Mouse (Mus musculus) Patski (cell line): ENCODE data around the gene Gm3238. TPM values are rescaled to one million over a fixed set of nuclear protein-coding genes. Genes with fewer than 3 reads are reported as not detected.
A peak's percentile ranks its signal among the peaks of the same experiment; 100 is the strongest.
"Not testable (repeated sequence)": the region's sequence is repeated elsewhere in the genome, so short reads cannot be mapped to it uniquely, and the experiment has no call there.

Experiments
- ATAC-seq: fragments of 100-300 bp; one replicate; pipeline ENCODE4 v1.8.0; 2021
- CTCF ChIA-PET: fragments of 350-600 bp; sonication (Branson Sonifier 250); formaldehyde crosslinking; loops from one replicate; lab custom pipeline; 2022; ENCODE audit warnings: inconsistent platforms; lab: Charles Lee
- POLR2A ChIA-PET: fragments of 350-600 bp; sonication (Branson Sonifier 250); formaldehyde crosslinking; loops from one replicate; lab custom pipeline; 2022; ENCODE audit warnings: antibody characterized with exemption, inconsistent platforms; lab: Charles Lee
- DNase-seq: peaks from one replicate; pipeline ENCODE4 v3.0.0-alpha.2; 2011; ENCODE audit warnings: low read depth, low spot score
- H3K27me3 ChIP-seq: fragments of 371-371 bp; one replicate; pipeline ENCODE4 v1.5.1; 2021
- CTCF ChIP-seq: fragments of 100-300 bp; IDR thresholded peaks from one replicate; pipeline ENCODE4 v1.5.1; 2021
- in situ Hi-C: fragments of 300-500 bp; cut with MboI; formaldehyde crosslinking; loops from 3 replicates; pipeline ENCODE4 v1.11.1; 2018; ENCODE audit warnings: low pct_unique_long_range_greater_than_20kb, mixed read lengths
- polyA plus RNA-seq: library from polyadenylated mRNA; unstranded; gene quantifications from one replicate; pipeline ENCODE4 v1.2.3, GENCODE M21; 2021

The Gm3238 gene
- polyA plus RNA-seq = not detected

DNA sequence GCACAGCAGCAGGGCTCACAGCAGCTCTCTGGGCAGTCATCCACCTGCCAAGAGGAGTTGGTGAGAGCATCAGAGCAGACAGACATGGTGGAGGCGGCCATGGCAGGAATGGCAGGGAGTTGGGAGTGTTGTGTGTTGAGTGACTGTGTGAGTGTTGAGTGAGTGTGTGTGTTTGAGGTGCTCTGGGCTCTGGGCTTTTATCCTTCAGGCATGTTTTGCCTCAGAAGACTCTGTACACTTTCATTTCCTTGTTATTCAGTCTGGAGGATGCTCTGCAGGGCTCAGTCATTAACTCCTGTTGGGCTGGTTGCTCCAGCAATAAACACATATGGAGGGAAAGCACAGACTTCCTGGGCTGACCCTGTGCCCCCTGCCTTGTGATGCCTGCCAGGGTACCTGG, at the start of gene Gm3238:
Gene Gm3238, minus strand, starts transcription at position 101 of the 400 bp plus-strand sequence.
- in situ Hi-C loops, H3K27me3 ChIP-seq, DNase-seq, ATAC-seq, POLR2A ChIA-PET, CTCF ChIA-PET: not testable (repeated sequence)

GRCm38 (mm10) chr10:77819203-77819602, 48.1 kb upstream of the Gm3238 start:
- in situ Hi-C loops = no loop called here
- TF ChIP-seq CTCF = no peak
- ChIA-PET POLR2A (no interaction called here), CTCF (no interaction called here)
- H3K27me3 ChIP-seq = peaks cover 28% of the 10 kb centered on the region
- no peak for ATAC-seq
- DNase-seq = no peak

DNA sequence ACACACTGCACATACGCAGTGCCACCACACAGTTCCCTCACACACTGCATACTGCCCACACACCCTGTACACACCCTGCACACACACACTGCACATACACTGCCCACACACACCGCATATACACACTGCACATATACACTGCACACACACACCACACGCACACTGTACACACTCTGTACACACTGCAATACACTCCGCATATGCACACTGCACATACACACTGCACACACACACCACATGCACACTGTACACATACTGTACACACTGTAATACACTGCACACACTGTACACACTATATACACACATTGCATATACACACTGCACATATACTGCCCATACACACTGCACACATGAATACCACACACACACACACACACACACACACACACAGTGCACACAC, 47.4 kb upstream of the Gm3238 start:
- CTCF ChIA-PET = no interaction called here
- DNase-seq = no peak
- in situ Hi-C loops = no loop called here

GRCm38 (mm10) chr10:77815514-77815913, 44.4 kb upstream of the Gm3238 start:
- in situ Hi-C loops = no loop called here
- peaks cover 27% of the 10 kb centered on the region for H3K27me3 ChIP-seq
- CTCF ChIA-PET = interaction anchor here (0.6 to 1.2 kb wide), 2 partner anchors 18 to 78 kb away, joined by 3 read pairs; no protein-coding TSS in a partner anchor
- ATAC-seq (no peak), DNase-seq (no peak)
- TF ChIP-seq CTCF = peak; percentile 68
- POLR2A ChIA-PET = no interaction called here

More for the DNA sequence above, 47.4 kb upstream of the Gm3238 start:
- TF ChIP-seq CTCF = no peak
- POLR2A ChIA-PET = no interaction called here
- peaks cover 29% of the 10 kb centered on the region for H3K27me3 ChIP-seq
- no peak for ATAC-seq

DNA sequence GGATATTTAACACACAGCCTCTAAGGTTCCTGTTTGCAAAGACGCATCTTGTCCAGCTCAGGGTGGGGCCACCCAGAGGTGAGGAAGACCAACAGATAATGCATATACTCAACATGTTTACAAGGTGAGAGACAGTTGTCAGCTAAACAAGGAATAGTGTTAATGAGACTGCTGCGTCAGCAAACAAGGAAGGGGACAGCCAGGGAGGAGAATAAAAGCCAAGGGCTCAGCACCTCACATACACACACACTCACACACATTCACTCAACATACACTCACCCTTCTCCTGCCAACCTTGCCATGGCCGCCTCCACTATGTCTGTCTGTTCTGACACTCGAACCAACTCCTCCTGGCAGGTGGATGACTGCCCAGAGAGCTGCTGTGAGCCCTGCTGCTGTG, 43.3 kb upstream of the Gm3238 start, which contains the start of gene Gm2696:
Gene Gm2696, plus strand, starts transcription at position 301 of the 400 bp plus-strand sequence.
- no peak for TF ChIP-seq CTCF
- ChIA-PET POLR2A (no interaction called here), CTCF (interaction anchor here (0.9 kb wide), 1 partner anchor 187 kb away, joined by 3 read pairs; no protein-coding TSS in a partner anchor)
- ATAC-seq (no peak), DNase-seq (no peak)
- H3K27me3 ChIP-seq = peaks cover 17% of the 10 kb centered on the region
- in situ Hi-C loops = no loop called here

DNA sequence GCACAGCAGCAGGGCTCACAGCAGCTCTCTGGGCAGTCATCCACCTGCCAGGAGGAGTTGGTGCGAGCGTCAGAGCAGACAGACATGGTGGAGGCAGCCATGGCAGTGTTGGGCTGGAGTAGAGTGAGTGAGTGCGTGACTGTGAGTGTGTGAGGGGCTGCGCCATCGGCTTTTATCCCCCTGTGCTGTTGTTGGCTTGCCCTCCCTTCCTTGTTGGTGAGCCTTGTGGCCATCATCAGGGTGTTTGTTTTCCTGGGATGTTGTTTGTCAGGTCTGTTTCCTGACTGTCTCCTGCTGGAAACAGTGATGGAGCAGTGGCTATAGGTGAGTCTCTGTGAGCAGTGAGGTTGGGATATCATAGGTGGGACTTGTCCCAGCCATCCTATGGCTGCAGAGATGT, 40.6 kb upstream of the Gm3238 start, which contains the start of gene Gm9507:
Gene Gm9507, minus strand, starts transcription at position 101 of the 400 bp plus-strand sequence.
- ATAC-seq = no peak
- in situ Hi-C loops = no loop called here
- POLR2A ChIA-PET = no interaction called here

GRCm38 (mm10) chr10:77804095-77804494, 33.0 kb upstream of the Gm3238 start:
- no peak for DNase-seq
- H3K27me3 ChIP-seq = peaks cover 18% of the 10 kb centered on the region
- CTCF ChIA-PET = no interaction called here
- POLR2A ChIA-PET = no interaction called here
- TF ChIP-seq CTCF = no peak
- in situ Hi-C loops = no loop called here
- no peak for ATAC-seq

More for the DNA sequence above, 40.6 kb upstream of the Gm3238 start, which contains the start of gene Gm9507:
- DNase-seq = no peak
- no peak for TF ChIP-seq CTCF
- peaks cover 17% of the 10 kb centered on the region for H3K27me3 ChIP-seq
- CTCF ChIA-PET = no interaction called here

DNA sequence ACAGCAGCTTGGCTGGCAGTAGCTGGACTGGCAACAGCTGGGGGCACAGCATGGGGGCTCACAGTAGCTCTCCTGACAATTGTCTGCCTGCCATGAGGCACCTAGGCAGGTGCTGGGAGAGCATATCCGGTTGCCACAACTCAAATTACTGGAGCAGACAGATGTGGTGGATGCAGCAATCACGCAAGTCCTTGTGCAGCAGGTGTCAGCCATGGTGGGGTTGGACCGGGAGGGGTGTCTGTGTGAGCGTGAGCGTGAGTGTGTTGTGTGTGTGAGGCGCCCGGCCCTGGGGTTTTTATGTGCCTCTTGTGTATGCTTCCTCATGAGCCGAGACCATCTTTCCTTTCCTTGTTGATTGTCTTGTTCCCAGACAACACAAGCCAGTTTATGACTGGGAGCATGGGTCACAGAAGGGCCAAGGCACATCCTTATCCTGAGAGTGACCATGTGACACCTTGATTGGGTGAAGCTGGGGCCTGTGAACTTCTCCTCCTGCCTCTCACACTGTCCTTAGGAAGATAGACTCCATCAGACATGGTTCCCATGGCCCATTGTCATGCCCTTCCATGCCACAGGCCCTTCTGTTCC, 27.9 kb upstream of the Gm3238 start, which contains the start of gene Gm19668:
Gene Gm19668, minus strand, starts transcription at position 213 of the 588 bp plus-strand sequence.
- no peak for DNase-seq
- no peak for TF ChIP-seq CTCF
- POLR2A ChIA-PET = no interaction called here
- H3K27me3 ChIP-seq = peaks cover 25% of the 10 kb centered on the region
- no peak for ATAC-seq
- CTCF ChIA-PET = no interaction called here
- in situ Hi-C loops = no loop called here

DNA sequence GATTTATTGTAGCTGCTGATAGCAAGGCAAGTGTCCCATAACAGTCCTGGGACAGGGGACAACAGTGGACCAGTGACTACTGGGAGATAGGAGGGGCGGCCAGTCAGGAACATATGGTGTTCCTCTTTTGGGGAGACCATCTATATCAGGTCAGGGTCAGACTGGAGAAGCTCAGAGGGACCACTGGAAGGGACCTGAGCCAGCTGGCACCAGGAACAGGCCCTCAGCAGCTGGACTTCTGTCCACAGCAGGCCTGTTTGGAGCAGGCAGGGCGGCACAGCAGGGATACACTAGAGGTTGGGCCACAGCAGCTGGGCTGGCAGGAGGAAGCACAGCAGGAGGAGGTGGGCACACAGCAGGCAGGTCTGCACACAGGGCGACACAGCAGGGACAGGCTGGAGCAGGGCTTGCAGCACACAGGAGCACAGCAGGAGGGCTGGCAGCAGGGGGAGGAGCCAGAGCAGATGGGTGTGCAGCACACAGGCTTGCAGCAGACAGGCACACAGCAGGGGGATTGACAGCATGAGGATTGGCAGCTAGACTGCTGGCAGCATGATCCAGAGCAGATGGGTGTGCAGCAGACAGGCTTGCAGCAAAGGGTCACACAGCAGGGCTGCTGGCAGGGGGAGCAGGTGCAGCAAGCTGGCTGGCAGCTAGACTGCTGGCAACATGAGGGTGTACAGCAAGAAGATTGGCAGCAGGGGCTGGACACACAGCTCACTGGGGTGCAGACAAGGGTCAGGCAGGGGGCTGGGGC, 27.2 kb upstream of the Gm3238 start:
- in situ Hi-C loops, POLR2A ChIA-PET, CTCF ChIA-PET, ATAC-seq, DNase-seq: not testable (repeated sequence)
- peaks cover 25% of the 10 kb centered on the region for H3K27me3 ChIP-seq

DNA sequence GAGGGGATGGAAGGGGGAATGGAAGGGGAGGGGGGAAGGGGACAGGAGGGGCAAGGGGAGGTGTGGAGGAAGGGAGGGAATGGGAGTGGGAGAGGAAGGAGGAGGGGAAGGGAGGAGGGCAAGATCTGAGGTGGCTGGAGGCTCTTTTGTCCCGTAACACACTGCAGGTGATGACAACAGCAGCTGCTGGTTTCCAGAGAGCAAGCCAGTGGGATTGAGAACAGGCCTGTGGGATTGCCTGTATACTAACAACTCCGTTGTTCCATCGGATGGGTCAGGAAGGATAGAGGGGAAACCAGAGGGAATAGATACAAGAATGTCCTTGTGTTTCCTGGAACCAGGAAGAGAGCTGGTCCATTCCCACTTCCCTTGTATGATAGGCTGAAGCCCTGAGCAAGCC, 26.6 kb upstream of the Gm3238 start:
- in situ Hi-C loops = no loop called here
- ATAC-seq (no peak), DNase-seq (no peak)
- TF ChIP-seq CTCF = no peak
- POLR2A ChIA-PET = no interaction called here
- H3K27me3 ChIP-seq = peaks cover 25% of the 10 kb centered on the region
- CTCF ChIA-PET = no interaction called here

- no peak for TF ChIP-seq CTCF
- ATAC-seq (no peak), DNase-seq (no peak)
- in situ Hi-C loops = no loop called here
- POLR2A ChIA-PET = no interaction called here
- peaks cover 12% of the 10 kb centered on the region for H3K27me3 ChIP-seq
- CTCF ChIA-PET = no interaction called here
Measured at GRCm38 (mm10) chr10:77794976-77795375, 23.9 kb upstream of the Gm3238 start, which contains the start of gene Gm9639. Gene Gm9639 (minus strand): TSS chr10:77795076.
